ENCODE assay signal across 12 mouse cellular contexts in the genomic region with DNA sequence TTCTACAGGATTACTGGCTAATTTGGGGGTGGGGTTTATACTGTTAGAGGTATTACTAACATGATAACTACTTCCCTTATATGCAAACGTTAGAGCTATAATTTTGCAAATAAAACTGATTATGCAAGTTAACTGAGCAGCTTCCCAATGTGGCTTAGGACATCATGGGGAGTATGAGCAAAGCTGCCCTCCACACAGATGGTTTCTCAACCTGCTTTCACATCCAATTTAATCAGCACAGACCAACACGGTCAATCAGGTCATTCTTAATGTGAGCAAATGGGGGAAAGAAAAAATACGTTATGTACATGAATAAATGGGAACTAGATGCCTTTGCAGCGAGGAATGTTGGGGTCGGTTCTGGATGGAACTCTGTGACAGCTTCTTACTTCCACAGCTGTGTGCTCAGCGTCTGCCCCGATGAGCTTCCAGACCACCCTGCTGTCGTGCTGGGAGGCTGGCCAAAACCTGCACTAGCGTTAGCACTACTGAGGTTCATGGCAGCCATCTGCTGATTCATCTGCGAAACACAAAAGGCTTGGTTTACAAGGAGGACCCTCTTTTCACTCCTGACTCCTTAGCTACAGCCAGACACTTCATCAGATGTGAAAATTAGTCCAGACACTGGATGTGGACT.
A peak's percentile ranks its signal among the peaks of the same experiment; 100 is the strongest.
DNase-seq lines count a peak whose midpoint lies in the region; ATAC-seq and TF ChIP-seq lines count a peak whose summit lies in the region.
"Had no signal": no experiment of that assay in that cellular context is flagged by ENCODE, and none has a peak within 500 bp of the region (broad histone marks: within the 10 kb centered on the region; RNA-seq: fewer than 3 reads in every experiment).

No protein-coding gene starts in this region.

- no peak overlapping the region for H3K4me2 ChIP-seq in intestine, embryonic 15.5 days (replicated peaks)
- H3K4me2 ChIP-seq in intestine, postnatal 0 days (replicated peaks; ENCODE audit: low read depth): no peak overlapping the region
- no peak overlapping the region for H3K4me2 ChIP-seq in hindbrain, postnatal 0 days (ENCODE audit: low read depth, low read length)
- H3K4me2 ChIP-seq: kidney, embryonic 15.5 days had no signal

- peak; percentile 80 for DNase-seq in Muller cell, postnatal 12 days (ENCODE audit: inconsistent ontology term)
- DNase-seq in cerebellum, adult 2 months: peak; percentile 87
- DNase-seq in hindbrain, postnatal 0 days (ENCODE audit: low spot score): peak; percentile 87
- DNase-seq in thymus, postnatal 4 days: no peak
- DNase-seq in urinary bladder, postnatal 10 days (ENCODE audit: low spot score): no peak
- DNase-seq: heart, postnatal 10 days; lung, adult 18-20 months had no signal

- H3K9me3 ChIP-seq in intestine, embryonic 15.5 days: no peaks in the 10 kb centered on the region
- no peaks in the 10 kb centered on the region for H3K9me3 ChIP-seq in intestine, postnatal 0 days (ENCODE audit: control insufficient read depth)
- H3K9me3 ChIP-seq in hindbrain, postnatal 0 days (ENCODE audit: low read length): no peaks in the 10 kb centered on the region
- H3K9me3 ChIP-seq: kidney, embryonic 15.5 days had no signal

- no peak for TF ChIP-seq POLR2A in cerebellum, adult 2 months (IDR thresholded peaks at IDR 0.05; ENCODE audit: borderline replicate concordance, insufficient read depth, low read length)

- ATAC-seq in intestine, embryonic 15.5 days: peak; percentile 63
- no peak for ATAC-seq in intestine, postnatal 0 days
- ATAC-seq in hindbrain, postnatal 0 days: peak; percentile 88
- ATAC-seq in activated CD4-positive, CD25-positive, alpha-beta regulatory T cell, adult 4 months: no peak
- ATAC-seq: CD4-positive, CD25-positive, alpha-beta regulatory T cell, adult 4 months had no signal

- no peak for TF ChIP-seq CTCF in intestine, postnatal 0 days (IDR thresholded peaks at IDR 0.05; ENCODE audit: low read depth)
- TF ChIP-seq CTCF in cerebellum, adult 2 months (IDR thresholded peaks at IDR 0.05; ENCODE audit: borderline replicate concordance, insufficient read depth, low read depth, low read length): no peak
- peak; percentile 13; the same call in 1 of the 2 replicates for TF ChIP-seq CTCF in hindbrain, postnatal 0 days (IDR thresholded peaks at IDR 0.05; ENCODE audit: low read depth)

- peaks cover 11% of the 10 kb centered on the region for H3K36me3 ChIP-seq in intestine, embryonic 15.5 days
- peaks cover 30% of the 10 kb centered on the region for H3K36me3 ChIP-seq in intestine, postnatal 0 days (ENCODE audit: control insufficient read depth, insufficient read depth)
- H3K36me3 ChIP-seq in hindbrain, postnatal 0 days (ENCODE audit: insufficient read depth, low read length): peaks cover 23% of the 10 kb centered on the region

- no peak overlapping the region for H3K9ac ChIP-seq in intestine, embryonic 15.5 days
- no peak overlapping the region for H3K9ac ChIP-seq in intestine, postnatal 0 days (ENCODE audit: low read depth, low read length)
- no peak overlapping the region for H3K9ac ChIP-seq in hindbrain, postnatal 0 days (replicated peaks; ENCODE audit: low read length)
- H3K9ac ChIP-seq: kidney, embryonic 15.5 days had no signal

- H3K27me3 ChIP-seq in intestine, embryonic 15.5 days (replicated peaks): no peaks in the 10 kb centered on the region
- no peaks in the 10 kb centered on the region for H3K27me3 ChIP-seq in intestine, postnatal 0 days (replicated peaks; ENCODE audit: control insufficient read depth, insufficient read depth, low read length)
- H3K27me3 ChIP-seq in cerebellum, adult 2 months (ENCODE audit: control insufficient read depth, insufficient read depth, low read length): no peaks in the 10 kb centered on the region
- H3K27me3 ChIP-seq in hindbrain, postnatal 0 days (ENCODE audit: insufficient read depth, low read length): no peaks in the 10 kb centered on the region
- H3K27me3 ChIP-seq: kidney, embryonic 15.5 days had no signal

- no peak overlapping the region for H3K4me3 ChIP-seq in intestine, embryonic 15.5 days (replicated peaks)
- no peak overlapping the region for H3K4me3 ChIP-seq in intestine, postnatal 0 days (ENCODE audit: low read depth, low read length)
- no peak overlapping the region for H3K4me3 ChIP-seq in cerebellum, adult 2 months (replicated peaks; ENCODE audit: insufficient read depth, low read depth, low read length)
- no peak overlapping the region for H3K4me3 ChIP-seq in hindbrain, postnatal 0 days (ENCODE audit: low read length)
- H3K4me3 ChIP-seq: kidney, embryonic 15.5 days had no signal

- WGBS in intestine, embryonic 15.5 days: 52% methylated on average over 10 of the region's 10 CpGs
- WGBS in intestine, postnatal 0 days: 59% methylated on average over 10 of the region's 10 CpGs
- WGBS in cerebellum, adult 2 months: 5% methylated on average over 10 of the region's 10 CpGs
- 36% methylated on average over 10 of the region's 10 CpGs for WGBS in hindbrain, postnatal 0 days

- no peaks in the 10 kb centered on the region for H3K4me1 ChIP-seq in intestine, embryonic 15.5 days (replicated peaks)
- no peaks in the 10 kb centered on the region for H3K4me1 ChIP-seq in intestine, postnatal 0 days (replicated peaks; ENCODE audit: control insufficient read depth, insufficient read depth, low read length)
- H3K4me1 ChIP-seq in cerebellum, adult 2 months (ENCODE audit: control insufficient read depth, insufficient read depth, low read length): peaks cover 37% of the 10 kb centered on the region
- no peaks in the 10 kb centered on the region; the same call in 1 of the 2 replicates for H3K4me1 ChIP-seq in hindbrain, postnatal 0 days (ENCODE audit: insufficient read depth, low read length)
- H3K4me1 ChIP-seq: kidney, embryonic 15.5 days had no signal

- no peak overlapping the region for H3K27ac ChIP-seq in intestine, embryonic 15.5 days
- no peak overlapping the region for H3K27ac ChIP-seq in intestine, postnatal 0 days (ENCODE audit: low read depth, low read length)
- H3K27ac ChIP-seq in cerebellum, adult 2 months (ENCODE audit: insufficient read depth, low read length): peak overlapping the region; percentile 85
- H3K27ac ChIP-seq in hindbrain, postnatal 0 days: peak overlapping the region; percentile 41
- H3K27ac ChIP-seq: kidney, embryonic 15.5 days had no signal

Comparison
In these comparisons a context has a peak if more than half of its experiments do, and no peak if none do; other contexts are left out.
1. ATAC-seq: peak in intestine, embryonic 15.5 days (single experiment) and hindbrain, postnatal 0 days (single experiment); none in intestine, postnatal 0 days (single experiment) and activated CD4-positive, CD25-positive, alpha-beta regulatory T cell, adult 4 months (single experiment).
2. H3K27ac ChIP-seq: peak in cerebellum, adult 2 months (single experiment) and hindbrain, postnatal 0 days (single experiment); none in intestine, embryonic 15.5 days (single experiment) and intestine, postnatal 0 days (single experiment).
3. DNase-seq: peak in Muller cell, postnatal 12 days (single experiment), cerebellum, adult 2 months (2 of 2) and hindbrain, postnatal 0 days (single experiment); none in thymus, postnatal 4 days (single experiment) and urinary bladder, postnatal 10 days (single experiment).